Mouse (Mus musculus): Measurements from ENCODE around the gene Gap43.

DNA sequence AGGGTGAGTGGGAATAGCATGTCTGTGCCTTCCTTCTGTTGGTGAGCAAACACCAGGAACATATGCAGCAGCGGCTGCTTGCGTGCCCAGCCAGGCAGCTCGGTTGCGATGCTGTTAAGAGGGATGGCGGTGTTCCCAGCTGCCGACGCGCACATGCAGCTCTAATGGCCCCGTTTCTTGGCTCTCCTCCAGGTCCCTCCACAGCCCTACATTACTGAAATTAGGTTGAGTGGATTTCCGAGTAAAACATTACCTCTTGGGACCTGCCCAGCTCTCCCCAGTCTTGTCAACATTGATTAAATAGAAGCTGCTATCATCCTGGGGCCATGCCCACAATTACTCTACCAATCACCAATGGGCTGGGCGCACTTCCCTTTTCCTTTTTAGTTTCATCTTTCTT is 84.8 kb downstream of the Gap43 start:
- TF ChIP-seq CTCF (conservative IDR thresholded peaks at IDR 0.05; ENCODE audit: insufficient read depth, insufficient read length, low read depth, low read length) = no peak
- TF ChIP-seq POLR2A (IDR thresholded peaks at IDR 0.05; ENCODE audit: low read depth, low read length) = no peak

Measured in kidney, adult 2 months (tissue).